Comparison of ENCODE assay signal across 18 mouse cellular contexts in the genomic region with DNA sequence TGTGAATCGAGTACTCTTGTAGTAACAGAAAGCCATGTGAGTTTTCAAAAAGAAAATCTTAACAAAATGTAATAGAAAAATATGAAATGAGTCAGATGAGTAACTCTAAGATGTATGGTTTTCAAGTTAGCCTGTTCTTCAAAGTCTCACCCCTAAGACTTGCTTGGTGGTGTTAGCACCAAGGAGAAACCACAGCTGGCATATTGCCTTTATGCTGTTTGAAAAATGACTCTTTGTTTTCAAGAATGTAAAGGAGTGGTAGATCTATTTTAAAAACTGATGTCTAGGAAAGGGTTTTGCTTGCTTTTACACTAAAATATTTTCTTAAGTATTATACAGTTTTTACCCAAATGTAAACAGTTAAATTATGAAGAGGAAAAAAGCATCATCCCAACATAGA.
"Had no signal": no experiment of that assay in that cellular context is flagged by ENCODE, and none has a peak within 500 bp of the region (broad histone marks: within the 10 kb centered on the region; RNA-seq: fewer than 3 reads in every experiment).

No protein-coding gene starts in this region.

- ATAC-seq: liver, postnatal 0 days; lung, postnatal 0 days; midbrain, embryonic 13.5 days; midbrain, embryonic 15.5 days had no signal

- H3K4me2 ChIP-seq: lung, embryonic 15.5 days; midbrain, embryonic 11.5 days; midbrain, embryonic 13.5 days; midbrain, embryonic 15.5 days; neural tube, embryonic 12.5 days; stomach, embryonic 15.5 days had no signal

- H3K9ac ChIP-seq: liver, postnatal 0 days; lung, embryonic 15.5 days; midbrain, embryonic 13.5 days; midbrain, embryonic 15.5 days; neural tube, embryonic 12.5 days; stomach, embryonic 15.5 days had no signal

- H3K9me3 ChIP-seq: lung, embryonic 15.5 days; megakaryocyte, embryonic 14.5 days; midbrain, embryonic 13.5 days; midbrain, embryonic 15.5 days; neural tube, embryonic 12.5 days; stomach, embryonic 15.5 days had no signal

- H3K36me3 ChIP-seq: lung, embryonic 15.5 days; midbrain, embryonic 13.5 days; midbrain, embryonic 15.5 days; neural tube, embryonic 12.5 days; stomach, embryonic 15.5 days had no signal

- DNase-seq: liver, postnatal 0 days; lung, adult 2 months; lung, postnatal 14 days; lung, postnatal 36 days; right cerebral cortex, postnatal 14 days; thymus, adult 18-20 months; thymus, postnatal 14 days; thymus, postnatal 36 days had no signal

- H3K27ac ChIP-seq: lung, embryonic 15.5 days; macrophage; midbrain, embryonic 13.5 days; midbrain, embryonic 15.5 days; neural tube, embryonic 12.5 days; stomach, embryonic 15.5 days; stomach, postnatal 0 days had no signal

- H3K4me3 ChIP-seq: lung, embryonic 15.5 days; megakaryocyte, embryonic 14.5 days; midbrain, embryonic 13.5 days; midbrain, embryonic 15.5 days; neural tube, embryonic 12.5 days; stomach, embryonic 15.5 days had no signal

- H3K4me1 ChIP-seq: lung, embryonic 15.5 days; midbrain, embryonic 13.5 days; midbrain, embryonic 15.5 days; neural tube, embryonic 12.5 days; stomach, embryonic 15.5 days had no signal

- H3K27me3 ChIP-seq: lung, embryonic 15.5 days; megakaryocyte, embryonic 14.5 days; midbrain, embryonic 13.5 days; midbrain, embryonic 15.5 days; neural tube, embryonic 12.5 days; stomach, embryonic 15.5 days had no signal
